Mouse (Mus musculus) thymus, postnatal 10 days (tissue): Measurements from ENCODE around the gene Mapt.

Experiments
- DNase-seq, 2 experiments: peaks; one replicate each; pipeline ENCODE4 v3.0.0; 2021; ENCODE audit warnings: low spot score in 2 of 2

Mapt gene

DNA sequence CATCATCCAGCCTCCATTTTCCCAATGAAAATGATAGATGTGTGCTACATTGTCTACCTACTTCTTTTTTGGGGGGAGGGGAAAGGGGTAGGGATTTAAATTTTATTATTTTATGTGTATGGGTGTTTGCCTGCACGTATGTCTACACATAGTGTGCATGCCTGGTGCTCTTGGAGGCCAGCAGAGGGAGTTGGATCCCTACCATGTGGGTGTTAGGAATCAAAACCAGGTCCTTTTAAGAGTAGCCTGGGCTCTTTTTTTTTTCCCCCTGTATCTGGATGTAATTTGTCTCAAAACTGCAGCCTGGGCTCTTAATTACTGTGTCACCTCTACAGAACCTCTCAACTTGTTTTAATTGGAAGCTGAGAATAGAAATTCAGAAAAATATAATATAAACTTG lies 148.4 kb downstream of the Mapt start:
- DNase-seq = peak in 1 of 2 experiments; percentile 24
